Mouse (Mus musculus) liver, postnatal 0 days (tissue): Measurements from ENCODE around the gene Prkca.

Experiments used
- CTCF ChIP-seq: sonication (generic); IDR thresholded peaks from 2 replicates; pipeline ENCODE4 v1.5.1; 2016; ENCODE audit warnings: antibody characterized with exemption, low read depth
- EP300 ChIP-seq: IDR thresholded peaks from 2 replicates; pipeline ENCODE4 v1.6.1; 2016; ENCODE audit warnings: antibody characterized with exemption, low read depth, mild to moderate bottlenecking

- TF ChIP-seq CTCF (no peak), EP300 (no peak)
Measured at GRCm38 (mm10) chr11:108356020-108356419, 12.3 kb upstream of the Prkca start.
